Mouse (Mus musculus) testis, adult 2 months (tissue): ENCODE data around the gene Thpo. TPM values are rescaled to one million over a fixed set of nuclear protein-coding genes. Genes with fewer than 3 reads are reported as not detected.

Source experiments
- H3K27ac ChIP-seq: fragments of 200-500 bp; 2 replicates; pipeline ENCODE4 v1.5.1; 2012; ENCODE audit warnings: low read depth, low read length; ENCODE audit not compliant: control insufficient read depth, insufficient read depth
- H3K27me3 ChIP-seq: fragments of 200-500 bp; 2 replicates; pipeline ENCODE4 v1.6.1; 2012; ENCODE audit warnings: mild to moderate bottlenecking, low read length, moderate library complexity; ENCODE audit not compliant: control insufficient read depth, insufficient read depth
- H3K36me3 ChIP-seq: fragments of 200-500 bp; 2 replicates; pipeline ENCODE4 v1.6.1; 2012; ENCODE audit warnings: mild to moderate bottlenecking, low read length; ENCODE audit not compliant: control insufficient read depth, insufficient read depth
- H3K4me1 ChIP-seq: fragments of 200-500 bp; 2 replicates; pipeline ENCODE4 v1.6.1; 2012; ENCODE audit warnings: low read length; ENCODE audit not compliant: control insufficient read depth, insufficient read depth
- H3K4me3 ChIP-seq: fragments of 200-500 bp; 2 replicates; pipeline ENCODE4 v1.5.1; 2012; ENCODE audit warnings: low read depth, mild to moderate bottlenecking, low read length, moderate library complexity, mixed read lengths; ENCODE audit not compliant: control insufficient read depth
- CTCF ChIP-seq: fragments of 200-500 bp; IDR thresholded peaks from 2 replicates; pipeline ENCODE4 v1.5.1; 2012; ENCODE audit warnings: low read depth, mild to moderate bottlenecking, inconsistent platforms, low read length, moderate library complexity; ENCODE audit not compliant: control insufficient read depth, insufficient read depth, insufficient replicate concordance
- POLR2A ChIP-seq: fragments of 200-500 bp; IDR thresholded peaks from 2 replicates; pipeline ENCODE4 v1.6.1; 2012; ENCODE audit warnings: low read depth, mild to moderate bottlenecking, inconsistent platforms, low read length, moderate library complexity; ENCODE audit not compliant: control insufficient read depth
- polyA plus RNA-seq: library from polyadenylated mRNA; depleted of rRNA; stranded (reverse); fragments of >200 nt; gene quantifications from 2 replicates; pipeline ENCODE4 v1.2.3, GENCODE M21; 2012

Gene Thpo
- polyA plus RNA-seq, 1 experiment: 0.22 TPM

GRCm38 (mm10) chr16:20732925-20733730 lies 1.2 kb downstream of the Thpo start, which contains the start of gene Chrd:
TSS of gene Chrd (plus strand) at chr16:20733127.
- Histone ChIP-seq H3K36me3 (no peaks in the 10 kb centered on the region), H3K4me3 (peak within 1 kb of the TSS; percentile 26), H3K4me1 (peaks cover 5% of the 10 kb centered on the region; the same call in 1 of the 2 replicates), H3K27me3 (no peaks in the 10 kb centered on the region; the same call in 1 of the 2 replicates), H3K27ac (no peak within 1 kb of the TSS)
- TF ChIP-seq POLR2A: no peak
- no peak for TF ChIP-seq CTCF

GRCm38 (mm10) chr16:20732251-20732924 lies 1.9 kb downstream of the Thpo start:
- Histone ChIP-seq H3K36me3 (no peaks in the 10 kb centered on the region), H3K4me3 (no peak overlapping the region; the same call in 1 of the 2 replicates), H3K27me3 (no peaks in the 10 kb centered on the region; the same call in 1 of the 2 replicates), H3K27ac (no peak overlapping the region), H3K4me1 (peaks cover 5% of the 10 kb centered on the region; the same call in 1 of the 2 replicates)
- TF ChIP-seq POLR2A: no peak
- TF ChIP-seq CTCF: no peak

- TF ChIP-seq POLR2A (no peak), CTCF (no peak)
- Histone ChIP-seq H3K36me3 (no peaks in the 10 kb centered on the region), H3K27ac (no peak overlapping the region), H3K4me1 (peaks cover 5% of the 10 kb centered on the region; the same call in 1 of the 2 replicates), H3K4me3 (no peak overlapping the region), H3K27me3 (no peaks in the 10 kb centered on the region; the same call in 1 of the 2 replicates)
Observed at GRCm38 (mm10) chr16:20731688-20732087, 2.6 kb downstream of the Thpo start.

- Histone ChIP-seq H3K27ac (no peak overlapping the region), H3K4me1 (peaks cover 5% of the 10 kb centered on the region; the same call in 1 of the 2 replicates), H3K4me3 (no peak overlapping the region), H3K36me3 (no peaks in the 10 kb centered on the region), H3K27me3 (no peaks in the 10 kb centered on the region; the same call in 1 of the 2 replicates)
- TF ChIP-seq CTCF: no peak
- TF ChIP-seq POLR2A: no peak
Observed at GRCm38 (mm10) chr16:20730293-20730711, 4.0 kb downstream of the Thpo start.

- Histone ChIP-seq H3K36me3 (no peaks in the 10 kb centered on the region), H3K27me3 (no peaks in the 10 kb centered on the region), H3K27ac (no peak overlapping the region), H3K4me1 (no peaks in the 10 kb centered on the region; the same call in 1 of the 2 replicates), H3K4me3 (no peak overlapping the region)
- TF ChIP-seq CTCF: no peak
- no peak for TF ChIP-seq POLR2A
Observed at GRCm38 (mm10) chr16:20726384-20726783, 7.9 kb downstream of the Thpo start.

GRCm38 (mm10) chr16:20725750-20726149 lies 8.6 kb downstream of the Thpo start:
- H3K27ac ChIP-seq: no peak overlapping the region
- H3K4me1 ChIP-seq: no peaks in the 10 kb centered on the region; the same call in 1 of the 2 replicates
- no peak overlapping the region for H3K4me3 ChIP-seq

GRCm38 (mm10) chr16:20725321-20725720 lies 9.0 kb downstream of the Thpo start:
- TF ChIP-seq POLR2A: no peak
- TF ChIP-seq CTCF: no peak
- no peak overlapping the region for H3K27ac ChIP-seq
- H3K27me3 ChIP-seq: no peaks in the 10 kb centered on the region
- no peaks in the 10 kb centered on the region; the same call in 1 of the 2 replicates for H3K4me1 ChIP-seq
- H3K36me3 ChIP-seq: no peaks in the 10 kb centered on the region
- H3K4me3 ChIP-seq: no peak overlapping the region

More at GRCm38 (mm10) chr16:20725750-20726149, 8.6 kb downstream of the Thpo start:
- H3K27me3 ChIP-seq: no peaks in the 10 kb centered on the region
- no peak for TF ChIP-seq CTCF
- no peak for TF ChIP-seq POLR2A
- H3K36me3 ChIP-seq: no peaks in the 10 kb centered on the region
